Mouse (Mus musculus): Measurements from ENCODE around the gene Clta. TPM values are rescaled to one million over a fixed set of nuclear protein-coding genes. Genes with fewer than 3 reads are reported as not detected.
A peak's percentile ranks its signal among the peaks of the same experiment; 100 is the strongest.

Clta gene
- total RNA-seq, 1 experiment = 373 TPM

DNA sequence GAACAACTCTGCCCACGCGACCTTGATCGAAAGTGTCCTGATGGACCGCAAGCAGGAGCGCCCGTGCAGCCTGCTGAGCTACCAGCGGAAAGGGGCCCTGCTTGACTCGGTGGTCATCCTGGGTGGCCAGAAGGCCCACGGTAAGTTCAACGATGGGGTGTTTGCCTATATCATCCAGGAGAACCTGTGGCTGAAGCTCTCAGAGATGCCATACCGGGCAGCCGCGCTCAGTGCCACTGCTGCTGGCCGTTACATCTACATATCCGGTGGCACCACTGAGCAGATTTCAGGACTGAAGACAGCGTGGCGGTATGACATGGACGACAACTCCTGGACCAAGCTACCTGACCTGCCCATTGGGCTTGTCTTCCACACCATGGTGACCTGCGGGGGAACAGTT, 19.9 kb upstream of the Clta start:
- H3K4me1 ChIP-seq (ENCODE audit: control insufficient read depth in 2 of 2, insufficient read depth in 2 of 2, low read length in 2 of 2, poor library complexity in 1 of 2) = peaks cover 0 to 7% of the 10 kb centered on the region in 2 experiments; a peak in 2 of 4 replicates
- peak overlapping the region in 1 of 2 experiments; percentile 29; a peak in 1 of 4 replicates for H3K4me3 ChIP-seq (ENCODE audit: insufficient read depth in 1 of 2, low read depth in 1 of 2, low read length in 2 of 2, poor library complexity in 1 of 2, severe bottlenecking in 1 of 2)
- H3K9me3 ChIP-seq (ENCODE audit: control insufficient read depth, insufficient read depth, low read depth, low read length) = no peaks in the 10 kb centered on the region
- in situ Hi-C loops (cut with MboI; ENCODE audit: low sequenced_read_pairs in 2 of 2, unreplicated experiment in 2 of 2) = loop anchor here in 1 of 2 experiments (5.0 kb wide), 1 partner anchor 57 kb away; no protein-coding TSS in a partner anchor
- no peak for TF ChIP-seq MAFK (IDR thresholded peaks at IDR 0.05; ENCODE audit: insufficient read depth, low read depth, low read length)
- no peak for TF ChIP-seq ZC3H11A (IDR thresholded peaks at IDR 0.05; ENCODE audit: borderline replicate concordance, low read depth, low read length)
- no peak for TF ChIP-seq ZNF384 (IDR thresholded peaks at IDR 0.05; ENCODE audit: low read depth, low read length)
- no peak for TF ChIP-seq HCFC1 (IDR thresholded peaks at IDR 0.05; ENCODE audit: borderline replicate concordance, insufficient read depth, low read length)
- no peak for TF ChIP-seq CHD2 (IDR thresholded peaks at IDR 0.05; ENCODE audit: low read depth, low read length)
- H3K27ac ChIP-seq (ENCODE audit: insufficient read depth, low read depth, low read length, poor library complexity, severe bottlenecking) = no peak overlapping the region
- no peaks in the 10 kb centered on the region for H3K36me3 ChIP-seq (ENCODE audit: control insufficient read depth, insufficient read depth, low read length, poor library complexity, severe bottlenecking)
- no peak for DNase-seq (ENCODE audit: low read depth, low spot score)
- H3K9ac ChIP-seq (ENCODE audit: insufficient read depth, low read depth, low read length, poor library complexity, severe bottlenecking) = no peak overlapping the region

DNA sequence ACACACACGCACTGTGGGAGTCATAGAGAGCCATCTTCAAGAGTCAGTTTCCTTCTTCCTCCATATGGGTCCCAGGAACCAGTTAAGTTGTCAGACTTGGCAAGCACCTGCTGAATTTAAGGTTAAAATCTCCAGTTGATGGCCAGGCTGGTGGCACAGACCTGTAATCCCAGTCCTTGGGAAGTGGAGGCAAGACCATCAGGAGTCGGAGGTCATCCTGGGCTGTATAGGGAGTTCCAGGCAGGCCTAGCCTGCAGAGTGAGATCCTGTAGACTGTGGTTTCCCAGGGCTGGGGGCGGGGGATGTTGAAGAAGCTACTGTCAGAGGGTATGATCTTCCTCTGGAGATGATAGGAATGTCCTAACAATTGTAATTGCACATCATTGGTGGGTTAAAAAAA, 15.3 kb upstream of the Clta start:
- Histone ChIP-seq H3K9me3 (ENCODE audit: control insufficient read depth, insufficient read depth, low read depth, low read length) (no peaks in the 10 kb centered on the region), H3K9ac (ENCODE audit: insufficient read depth, low read depth, low read length, poor library complexity, severe bottlenecking) (no peak overlapping the region), H3K4me3 (ENCODE audit: insufficient read depth in 1 of 2, low read depth in 1 of 2, low read length in 2 of 2, poor library complexity in 1 of 2, severe bottlenecking in 1 of 2) (no peak overlapping the region), H3K27ac (ENCODE audit: insufficient read depth, low read depth, low read length, poor library complexity, severe bottlenecking) (no peak overlapping the region), H3K4me1 (ENCODE audit: control insufficient read depth in 2 of 2, insufficient read depth in 2 of 2, low read length in 2 of 2, poor library complexity in 1 of 2) (peaks cover 4 to 5% of the 10 kb centered on the region in 2 experiments; a peak in 1 of 4 replicates), H3K36me3 (ENCODE audit: control insufficient read depth, insufficient read depth, low read length, poor library complexity, severe bottlenecking) (no peaks in the 10 kb centered on the region)
- in situ Hi-C loops (cut with MboI; ENCODE audit: low sequenced_read_pairs in 2 of 2, unreplicated experiment in 2 of 2) = no loop called here
- TF ChIP-seq HCFC1 (IDR thresholded peaks at IDR 0.05; ENCODE audit: borderline replicate concordance, insufficient read depth, low read length) = no peak
- no peak for DNase-seq (ENCODE audit: low read depth, low spot score)

DNA sequence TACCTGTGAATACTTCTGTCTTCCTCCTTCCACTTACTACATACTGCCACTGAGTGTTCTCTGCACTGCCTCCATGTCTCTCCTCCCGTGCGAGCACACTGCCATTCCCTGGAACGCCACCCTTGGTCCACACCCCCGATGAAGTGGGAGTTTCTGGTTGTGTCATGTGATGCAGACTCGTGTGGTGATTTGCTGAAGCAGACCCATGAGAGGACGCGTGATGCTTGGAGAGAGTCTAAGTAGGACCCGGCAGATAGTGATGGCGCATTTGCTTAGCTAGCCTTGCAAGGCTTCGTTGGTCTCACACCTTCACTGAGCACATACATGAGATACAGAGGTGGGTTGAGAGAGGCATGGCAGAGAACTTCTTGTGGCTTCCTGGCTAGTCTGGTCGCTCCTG, 11.2 kb upstream of the Clta start:
- TF ChIP-seq MAFK (IDR thresholded peaks at IDR 0.05; ENCODE audit: insufficient read depth, low read depth, low read length) (peak; percentile 73), ZC3H11A (IDR thresholded peaks at IDR 0.05; ENCODE audit: borderline replicate concordance, low read depth, low read length) (no peak), CHD2 (IDR thresholded peaks at IDR 0.05; ENCODE audit: low read depth, low read length) (no peak), HCFC1 (IDR thresholded peaks at IDR 0.05; ENCODE audit: borderline replicate concordance, insufficient read depth, low read length) (no peak), ZNF384 (IDR thresholded peaks at IDR 0.05; ENCODE audit: low read depth, low read length) (no peak)
- peak; percentile 68 for DNase-seq (ENCODE audit: low read depth, low spot score)
- Histone ChIP-seq H3K36me3 (ENCODE audit: control insufficient read depth, insufficient read depth, low read length, poor library complexity, severe bottlenecking) (no peaks in the 10 kb centered on the region), H3K4me1 (ENCODE audit: control insufficient read depth in 2 of 2, insufficient read depth in 2 of 2, low read length in 2 of 2, poor library complexity in 1 of 2) (peaks cover 4 to 6% of the 10 kb centered on the region in 2 experiments; a peak in 2 of 4 replicates), H3K9ac (ENCODE audit: insufficient read depth, low read depth, low read length, poor library complexity, severe bottlenecking) (peak overlapping the region; percentile 78), H3K27ac (ENCODE audit: insufficient read depth, low read depth, low read length, poor library complexity, severe bottlenecking) (0 out of 2 replicates have a peak overlapping the region, but pooled peaks have one; percentile 20), H3K4me3 (ENCODE audit: insufficient read depth in 1 of 2, low read depth in 1 of 2, low read length in 2 of 2, poor library complexity in 1 of 2, severe bottlenecking in 1 of 2) (peak overlapping the region; percentile 70 to 91), H3K9me3 (ENCODE audit: control insufficient read depth, insufficient read depth, low read depth, low read length) (no peaks in the 10 kb centered on the region)
- in situ Hi-C loops (cut with MboI; ENCODE audit: low sequenced_read_pairs in 2 of 2, unreplicated experiment in 2 of 2) = no loop called here

DNA sequence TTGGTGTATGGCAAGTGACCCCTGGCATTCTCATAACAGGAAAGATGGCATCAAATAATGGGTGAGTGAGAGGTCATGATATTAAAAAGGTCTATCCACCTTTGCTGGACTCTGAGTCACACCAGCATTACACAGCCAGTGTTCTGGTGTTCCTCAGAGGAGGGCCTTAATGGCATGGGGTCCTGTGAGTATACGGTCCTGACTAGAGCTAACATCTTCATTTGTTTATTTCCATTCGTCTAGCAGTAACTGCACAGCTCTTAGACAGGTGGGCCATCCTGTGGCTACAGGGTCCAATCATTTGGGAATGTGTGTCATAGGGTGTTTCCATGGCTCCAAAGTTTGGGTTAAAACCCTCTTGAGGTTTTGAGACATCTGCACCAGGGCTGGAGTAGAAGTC, 9.9 kb upstream of the Clta start:
- Histone ChIP-seq H3K9me3 (ENCODE audit: control insufficient read depth, insufficient read depth, low read depth, low read length) (no peaks in the 10 kb centered on the region), H3K4me3 (ENCODE audit: insufficient read depth in 1 of 2, low read depth in 1 of 2, low read length in 2 of 2, poor library complexity in 1 of 2, severe bottlenecking in 1 of 2) (no peak overlapping the region), H3K4me1 (ENCODE audit: control insufficient read depth in 2 of 2, insufficient read depth in 2 of 2, low read length in 2 of 2, poor library complexity in 1 of 2) (peaks cover 4 to 6% of the 10 kb centered on the region in 2 experiments; a peak in 2 of 4 replicates), H3K27ac (ENCODE audit: insufficient read depth, low read depth, low read length, poor library complexity, severe bottlenecking) (no peak overlapping the region), H3K36me3 (ENCODE audit: control insufficient read depth, insufficient read depth, low read length, poor library complexity, severe bottlenecking) (no peaks in the 10 kb centered on the region), H3K9ac (ENCODE audit: insufficient read depth, low read depth, low read length, poor library complexity, severe bottlenecking) (no peak overlapping the region)
- no peak for TF ChIP-seq CHD2 (IDR thresholded peaks at IDR 0.05; ENCODE audit: low read depth, low read length)
- TF ChIP-seq ZNF384 (IDR thresholded peaks at IDR 0.05; ENCODE audit: low read depth, low read length) = no peak
- TF ChIP-seq HCFC1 (IDR thresholded peaks at IDR 0.05; ENCODE audit: borderline replicate concordance, insufficient read depth, low read length) = no peak
- TF ChIP-seq MAFK (IDR thresholded peaks at IDR 0.05; ENCODE audit: insufficient read depth, low read depth, low read length) = no peak
- no peak for TF ChIP-seq ZC3H11A (IDR thresholded peaks at IDR 0.05; ENCODE audit: borderline replicate concordance, low read depth, low read length)
- in situ Hi-C loops (cut with MboI; ENCODE audit: low sequenced_read_pairs in 2 of 2, unreplicated experiment in 2 of 2) = no loop called here
- no peak for DNase-seq (ENCODE audit: low read depth, low spot score)

DNA sequence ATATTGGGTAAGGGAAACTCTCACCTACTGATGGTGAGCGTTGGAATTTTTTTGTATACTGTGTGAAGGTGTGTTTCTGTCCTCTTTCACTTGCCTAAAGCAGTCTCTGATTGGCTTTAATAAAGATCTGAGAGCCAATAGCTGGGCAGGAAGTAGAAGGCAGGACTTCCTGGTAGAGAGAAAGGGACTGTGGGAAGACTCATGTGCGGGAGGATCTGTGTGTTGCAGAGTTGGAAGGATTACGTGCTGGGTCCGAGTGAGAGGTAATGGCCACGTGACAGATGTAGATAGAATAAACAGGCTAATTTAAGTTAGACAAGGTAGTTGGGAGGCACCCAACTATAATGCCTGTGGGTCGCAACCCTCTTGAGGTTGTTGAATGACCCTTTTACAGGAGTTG, 630 bp upstream of the Clta start:
- peak overlapping the region; percentile 65 for H3K9ac ChIP-seq (ENCODE audit: insufficient read depth, low read depth, low read length, poor library complexity, severe bottlenecking)
- no peak for DNase-seq (ENCODE audit: low read depth, low spot score)
- in situ Hi-C loops (cut with MboI; ENCODE audit: low sequenced_read_pairs in 2 of 2, unreplicated experiment in 2 of 2) = no loop called here

More for the DNA sequence above, 630 bp upstream of the Clta start:
- TF ChIP-seq HCFC1 (IDR thresholded peaks at IDR 0.05; ENCODE audit: borderline replicate concordance, insufficient read depth, low read length) = no peak
- TF ChIP-seq CHD2 (IDR thresholded peaks at IDR 0.05; ENCODE audit: low read depth, low read length) = no peak
- TF ChIP-seq MAFK (IDR thresholded peaks at IDR 0.05; ENCODE audit: insufficient read depth, low read depth, low read length) = no peak
- no peak for TF ChIP-seq ZC3H11A (IDR thresholded peaks at IDR 0.05; ENCODE audit: borderline replicate concordance, low read depth, low read length)
- TF ChIP-seq ZNF384 (IDR thresholded peaks at IDR 0.05; ENCODE audit: low read depth, low read length) = no peak
- peaks cover 1 to 4% of the 10 kb centered on the region in 2 experiments; a peak in 2 of 4 replicates for H3K4me1 ChIP-seq (ENCODE audit: control insufficient read depth in 2 of 2, insufficient read depth in 2 of 2, low read length in 2 of 2, poor library complexity in 1 of 2)
- H3K27ac ChIP-seq (ENCODE audit: insufficient read depth, low read depth, low read length, poor library complexity, severe bottlenecking) = no peak overlapping the region
- peak overlapping the region; percentile 65 to 78 for H3K4me3 ChIP-seq (ENCODE audit: insufficient read depth in 1 of 2, low read depth in 1 of 2, low read length in 2 of 2, poor library complexity in 1 of 2, severe bottlenecking in 1 of 2)
- no peaks in the 10 kb centered on the region for H3K9me3 ChIP-seq (ENCODE audit: control insufficient read depth, insufficient read depth, low read depth, low read length)
- peaks cover 2% of the 10 kb centered on the region; the same call in 1 of the 2 replicates for H3K36me3 ChIP-seq (ENCODE audit: control insufficient read depth, insufficient read depth, low read length, poor library complexity, severe bottlenecking)
